Mouse (Mus musculus) lung, adult 2 months (tissue): ENCODE measurements around the gene Olfr618. TPM values are rescaled to one million over a fixed set of nuclear protein-coding genes. Genes with fewer than 3 reads are reported as not detected.
"Not testable (repeated sequence)": the region's sequence is repeated elsewhere in the genome, so short reads cannot be mapped to it uniquely, and the experiment has no call there.

ENCODE experiments used
- DNase-seq: peaks from one replicate; pipeline ENCODE4 v3.0.0; 2022
- H3K4me1 ChIP-seq: fragments of 200-500 bp; 2 replicates; pipeline ENCODE4 v1.6.1; 2011; ENCODE audit warnings: low read length; ENCODE audit not compliant: control insufficient read depth, insufficient read depth
- H3K4me3 ChIP-seq: fragments of 200-500 bp; replicated peaks from 2 replicates; pipeline ENCODE3; 2011; ENCODE audit warnings: low read depth, mild to moderate bottlenecking, control low read depth, low read length; ENCODE audit errors: extremely low read depth
- CTCF ChIP-seq: fragments of 200-500 bp; IDR thresholded peaks from 2 replicates; pipeline ENCODE4 v1.5.1; 2011; ENCODE audit warnings: mild to moderate bottlenecking, low read length, control low read depth; ENCODE audit not compliant: insufficient read depth
- POLR2A ChIP-seq: fragments of 200-500 bp; IDR thresholded peaks from 2 replicates; pipeline ENCODE4 v1.6.1; 2011; ENCODE audit warnings: low read depth, mild to moderate bottlenecking, control low read depth, low read length, borderline replicate concordance; ENCODE audit errors: extremely low read depth
- WGBS: fragments of 180-500 bp; shearing (Covaris S2); methylation state at CpG from one replicate; pipeline ENCODE4 v1.1.7; 2018; 5-methylcytosine and 5-hydroxymethylcytosine counted together
- polyA plus RNA-seq: library from polyadenylated mRNA; depleted of rRNA; stranded (reverse); fragments of >200 nt; gene quantifications from 2 replicates; pipeline ENCODE4 v1.2.3, GENCODE M21; 2012; rRNA removed

Gene Olfr618
- not detected in 2 replicates for polyA plus RNA-seq

- WGBS = 50% methylated on average over 2 of the region's 2 CpGs
- no peak for TF ChIP-seq CTCF
- TF ChIP-seq POLR2A = no peak
- no peak for DNase-seq
- H3K4me1 ChIP-seq = no peaks in the 10 kb centered on the region
- no peak within 1 kb of the TSS for H3K4me3 ChIP-seq
Measured at GRCm38 (mm10) chr7:103589803-103590202, at the start of gene Olfr618. Gene Olfr618, plus strand, starts transcription at chr7:103590103.

GRCm38 (mm10) chr7:103542617-103543016, 47.3 kb upstream of the Olfr618 start, which contains the start of gene Olfr612:
Gene Olfr612, minus strand, starts transcription at chr7:103542717.
- DNase-seq, H3K4me1 ChIP-seq, H3K4me3 ChIP-seq: not testable (repeated sequence)
- WGBS = 71% methylated on average over 2 of the region's 2 CpGs

DNA sequence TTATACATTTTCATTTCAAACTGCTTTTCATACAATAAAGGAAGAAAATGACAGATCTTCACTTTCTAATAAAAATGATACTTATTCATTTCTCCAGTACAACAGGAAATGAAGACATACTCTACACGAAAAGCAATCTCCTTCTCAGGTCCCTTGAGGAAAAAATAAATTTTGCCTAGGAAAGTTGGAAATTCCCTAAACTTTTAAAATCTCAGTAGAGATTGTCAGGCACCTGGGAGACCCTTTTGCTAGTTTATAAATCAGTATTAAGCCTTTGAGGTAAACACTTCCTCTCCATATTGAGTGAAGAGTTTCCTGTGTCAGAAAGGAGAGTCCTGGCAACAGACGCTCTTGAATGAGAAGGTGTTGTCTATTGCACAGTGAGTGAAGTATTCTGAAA, 42.1 kb upstream of the Olfr618 start, which contains the start of gene Olfr613:
Gene Olfr613, plus strand, starts transcription at position 301 of the 400 bp plus-strand sequence.
- no peak for TF ChIP-seq CTCF
- TF ChIP-seq POLR2A = no peak
- 51% methylated on average over 2 of the region's 2 CpGs for WGBS
- H3K4me3 ChIP-seq = no peak within 1 kb of the TSS
- no peak for DNase-seq
- H3K4me1 ChIP-seq = no peaks in the 10 kb centered on the region

GRCm38 (mm10) chr7:103555779-103556178, 34.1 kb upstream of the Olfr618 start, which contains the start of gene Olfr615:
Gene Olfr615, plus strand, starts transcription at chr7:103556079.
- TF ChIP-seq POLR2A (no peak), CTCF (no peak)
- Histone ChIP-seq H3K4me1 (no peaks in the 10 kb centered on the region), H3K4me3 (no peak within 1 kb of the TSS)
- 82% methylated on average over 2 of the region's 2 CpGs for WGBS
- no peak for DNase-seq

GRCm38 (mm10) chr7:103569043-103569442, 20.9 kb upstream of the Olfr618 start, which contains the start of gene Olfr616:
Gene Olfr616, minus strand, starts transcription at chr7:103569143.
- WGBS = 72% methylated on average over 3 of the region's 3 CpGs
- TF ChIP-seq POLR2A = no peak
- no peak for TF ChIP-seq CTCF
- no peaks in the 10 kb centered on the region for H3K4me1 ChIP-seq
- no peak for DNase-seq
- no peak within 1 kb of the TSS for H3K4me3 ChIP-seq

- 69% methylated on average over 1 of the region's 1 CpGs for WGBS
- TF ChIP-seq POLR2A (no peak), CTCF (no peak)
- DNase-seq = no peak
- Histone ChIP-seq H3K4me1 (no peaks in the 10 kb centered on the region), H3K4me3 (no peak within 1 kb of the TSS)
Measured at GRCm38 (mm10) chr7:103572761-103573160, 17.1 kb upstream of the Olfr618 start, which contains the start of gene Olfr617. Gene Olfr617, plus strand, starts transcription at chr7:103573061.

- no peaks in the 10 kb centered on the region for H3K4me1 ChIP-seq
- no peak within 1 kb of the TSS for H3K4me3 ChIP-seq
- no peak for TF ChIP-seq CTCF
- no peak for TF ChIP-seq POLR2A
- DNase-seq = no peak
Measured at GRCm38 (mm10) chr7:103600275-103600674, 10.4 kb downstream of the Olfr618 start, which contains the start of gene Olfr619. Gene Olfr619, plus strand, starts transcription at chr7:103600575.

- 67% methylated on average over 2 of the region's 2 CpGs for WGBS
- no peak for DNase-seq
- TF ChIP-seq CTCF (no peak), POLR2A (no peak)
Measured at GRCm38 (mm10) chr7:103607425-103607824, 17.5 kb downstream of the Olfr618 start.

GRCm38 (mm10) chr7:103612434-103612833, 22.5 kb downstream of the Olfr618 start, which contains the start of gene Olfr620:
Gene Olfr620, minus strand, starts transcription at chr7:103612534.
- 52% methylated on average over 2 of the region's 2 CpGs for WGBS
- DNase-seq = no peak
- TF ChIP-seq POLR2A = no peak
- TF ChIP-seq CTCF = no peak
- Histone ChIP-seq H3K4me3 (no peak within 1 kb of the TSS), H3K4me1 (no peaks in the 10 kb centered on the region)

More at GRCm38 (mm10) chr7:103607425-103607824, 17.5 kb downstream of the Olfr618 start:
- Histone ChIP-seq H3K4me1 (no peaks in the 10 kb centered on the region), H3K4me3 (no peak overlapping the region)

DNA sequence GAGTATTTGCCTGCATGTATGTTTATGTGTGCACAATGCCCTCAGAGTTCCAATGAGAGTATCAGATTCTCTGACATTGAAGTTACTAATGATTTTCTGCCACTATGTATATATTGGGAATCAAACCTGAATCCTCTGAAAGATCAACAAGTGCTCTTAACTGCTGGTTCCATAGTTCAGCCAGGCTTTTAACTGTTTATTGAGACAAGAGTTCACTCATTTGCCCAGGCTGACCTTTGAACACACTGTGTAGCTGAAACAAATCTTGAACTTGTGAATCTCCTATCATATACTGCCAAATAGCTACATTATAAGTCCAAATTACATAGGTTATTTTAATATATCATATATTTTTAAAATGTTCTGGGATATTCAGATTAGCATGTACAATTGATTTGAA, 46.9 kb downstream of the Olfr618 start:
- no peak overlapping the region for H3K4me3 ChIP-seq
- TF ChIP-seq CTCF = no peak
- no peak for TF ChIP-seq POLR2A
- no peak for DNase-seq
- no peaks in the 10 kb centered on the region for H3K4me1 ChIP-seq

DNA sequence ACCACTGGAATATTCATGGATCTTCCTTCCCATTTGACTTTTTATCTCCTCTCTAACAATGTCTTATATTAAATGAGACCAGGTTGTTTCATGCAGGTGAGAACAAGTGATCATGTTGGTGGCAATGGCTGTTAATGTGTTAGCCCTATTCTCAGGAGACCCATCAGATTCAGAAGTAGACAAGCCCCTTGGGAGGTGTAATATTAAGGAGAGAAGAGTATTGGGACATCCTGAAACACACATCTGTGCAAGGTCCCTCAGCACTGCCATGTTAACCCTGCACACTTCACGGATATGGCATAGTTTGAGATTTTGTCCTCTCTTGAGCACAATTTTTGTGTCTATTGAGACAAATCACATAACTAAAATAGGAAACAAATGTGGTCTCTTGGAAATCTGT, 52.7 kb downstream of the Olfr618 start, which contains the start of gene Olfr622:
Gene Olfr622, minus strand, starts transcription at position 101 of the 400 bp plus-strand sequence.
- 57% methylated on average over 1 of the region's 1 CpGs for WGBS
- H3K4me1 ChIP-seq = no peaks in the 10 kb centered on the region
- DNase-seq = no peak
- H3K4me3 ChIP-seq = no peak within 1 kb of the TSS
- TF ChIP-seq CTCF (no peak), POLR2A (no peak)
